Mouse (Mus musculus): ENCODE measurements around the gene a.

DNA sequence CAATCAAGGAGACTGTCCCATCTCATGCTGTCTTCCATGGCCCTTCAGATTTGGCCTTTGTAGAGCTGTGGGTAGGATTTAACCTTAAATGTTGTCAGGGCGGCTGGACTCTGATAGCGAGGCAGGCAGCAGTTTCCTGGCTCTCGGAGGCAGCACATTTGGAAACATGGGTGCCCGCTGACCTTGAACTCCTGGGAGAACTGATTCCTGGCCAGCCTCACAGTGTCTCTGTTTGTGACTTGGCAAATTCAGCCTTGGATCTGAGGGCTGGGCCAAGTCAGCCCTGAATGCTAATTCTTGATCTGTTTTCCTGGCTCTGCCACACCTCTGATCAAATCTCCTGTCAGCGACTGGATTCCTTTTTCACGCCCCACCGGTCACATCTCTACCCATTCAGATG lies 14.7 kb upstream of the a start:
- TF ChIP-seq CTCF (IDR thresholded peaks at IDR 0.05; ENCODE audit: low read depth), result no peak
- no peak for TF ChIP-seq EP300 (optimal IDR thresholded peaks at IDR 0.05)
